Mouse (Mus musculus) cerebellum, adult 9-11 months (tissue): ENCODE measurements at regions not wholly inside any gene's neighbourhood (a gene's known extent, or its start where the extent isn't known, plus 50 kb on each side); places are given as distances from the start of the nearest gene placed in this dataset.

Source experiments
- DNase-seq: peaks from one replicate; pipeline ENCODE4 v3.0.0; 2022

GRCm38 (mm10) chr7:55710872-55711558, 57.0 kb upstream of the Siglech start:
- peak; percentile 45 for DNase-seq
